Mouse (Mus musculus): ENCODE results near the gene Brd4. TPM values are rescaled to one million over a fixed set of nuclear protein-coding genes. Genes with fewer than 3 reads are reported as not detected.
"Not testable (repeated sequence)": the region's sequence is repeated elsewhere in the genome, so short reads cannot be mapped to it uniquely, and the experiment has no call there.

Brd4 gene
- polyA plus RNA-seq, 1 experiment from 2014 or later, result 84.6 TPM

GRCm38 (mm10) chr17:32233174-32233573 lies 51.3 kb downstream of the Brd4 start:
- H3K27me3 ChIP-seq (ENCODE audit: control insufficient read depth, insufficient read depth, low read depth, low read length), result no peaks in the 10 kb centered on the region
- no peak overlapping the region for H3K27ac ChIP-seq (ENCODE audit: low read length)
- no peak overlapping the region for H3K9ac ChIP-seq (ENCODE audit: low read depth, low read length)
- H3K36me3 ChIP-seq (ENCODE audit: control insufficient read depth, insufficient read depth, low read length), result peaks cover 6% of the 10 kb centered on the region; the same call in 1 of the 2 replicates
- H3K4me2 ChIP-seq (ENCODE audit: low read length), result no peak overlapping the region
- ATAC-seq, result no peak
- H3K4me1 ChIP-seq (ENCODE audit: control insufficient read depth, insufficient read depth, low read length), result peaks cover 14% of the 10 kb centered on the region
- H3K9me3 ChIP-seq (replicated peaks; ENCODE audit: control insufficient read depth, low read length, poor library complexity, severe bottlenecking), result no peaks in the 10 kb centered on the region
- H3K4me3 ChIP-seq (ENCODE audit: low read depth, low read length), result no peak overlapping the region

- Histone ChIP-seq H3K4me3 (ENCODE audit: low read depth, low read length) (no peak overlapping the region), H3K4me2 (ENCODE audit: low read length) (no peak overlapping the region), H3K36me3 (ENCODE audit: control insufficient read depth, insufficient read depth, low read length) (peaks cover 12% of the 10 kb centered on the region), H3K27ac (ENCODE audit: low read length) (no peak overlapping the region), H3K4me1 (ENCODE audit: control insufficient read depth, insufficient read depth, low read length) (peaks cover 3% of the 10 kb centered on the region; the same call in 1 of the 2 replicates), H3K9ac (ENCODE audit: low read depth, low read length) (no peak overlapping the region), H3K27me3 (ENCODE audit: control insufficient read depth, insufficient read depth, low read depth, low read length) (no peaks in the 10 kb centered on the region), H3K9me3 (replicated peaks; ENCODE audit: control insufficient read depth, low read length, poor library complexity, severe bottlenecking) (no peaks in the 10 kb centered on the region)
- WGBS, result 95% methylated on average over 4 of the region's 4 CpGs
- no peak for ATAC-seq
These were observed 55.3 kb downstream of the Brd4 start for GRCm38 (mm10) chr17:32229256-32229655.

GRCm38 (mm10) chr17:32220873-32221272 lies 63.6 kb downstream of the Brd4 start:
- no peak for ATAC-seq
- Histone ChIP-seq H3K27ac (ENCODE audit: low read length) (no peak overlapping the region), H3K9ac (ENCODE audit: low read depth, low read length) (no peak overlapping the region), H3K27me3 (ENCODE audit: control insufficient read depth, insufficient read depth, low read depth, low read length) (no peaks in the 10 kb centered on the region), H3K4me3 (ENCODE audit: low read depth, low read length) (no peak overlapping the region), H3K9me3 (replicated peaks; ENCODE audit: control insufficient read depth, low read length, poor library complexity, severe bottlenecking) (no peaks in the 10 kb centered on the region), H3K36me3 (ENCODE audit: control insufficient read depth, insufficient read depth, low read length) (peaks cover 32% of the 10 kb centered on the region), H3K4me2 (ENCODE audit: low read length) (no peak overlapping the region), H3K4me1 (ENCODE audit: control insufficient read depth, insufficient read depth, low read length) (no peaks in the 10 kb centered on the region)
- WGBS, result 71% methylated on average over 3 of the region's 3 CpGs

GRCm38 (mm10) chr17:32215587-32215986 lies 68.9 kb downstream of the Brd4 start:
- ATAC-seq; H3K4me2 ChIP-seq (ENCODE audit: low read length); H3K27ac ChIP-seq (ENCODE audit: low read length); H3K27me3 ChIP-seq (ENCODE audit: control insufficient read depth, insufficient read depth, low read depth, low read length); H3K9ac ChIP-seq (ENCODE audit: low read depth, low read length); H3K4me3 ChIP-seq (ENCODE audit: low read depth, low read length); H3K4me1 ChIP-seq (ENCODE audit: control insufficient read depth, insufficient read depth, low read length); H3K9me3 ChIP-seq (replicated peaks; ENCODE audit: control insufficient read depth, low read length, poor library complexity, severe bottlenecking): not testable (repeated sequence)
- H3K36me3 ChIP-seq (ENCODE audit: control insufficient read depth, insufficient read depth, low read length), result peaks cover 27% of the 10 kb centered on the region
- 71% methylated on average over 4 of the region's 4 CpGs for WGBS

GRCm38 (mm10) chr17:32211554-32211953 lies 73.0 kb downstream of the Brd4 start:
- H3K4me3 ChIP-seq (ENCODE audit: low read depth, low read length); H3K27ac ChIP-seq (ENCODE audit: low read length); H3K4me2 ChIP-seq (ENCODE audit: low read length); H3K9ac ChIP-seq (ENCODE audit: low read depth, low read length); H3K27me3 ChIP-seq (ENCODE audit: control insufficient read depth, insufficient read depth, low read depth, low read length); H3K4me1 ChIP-seq (ENCODE audit: control insufficient read depth, insufficient read depth, low read length); ATAC-seq; H3K9me3 ChIP-seq (replicated peaks; ENCODE audit: control insufficient read depth, low read length, poor library complexity, severe bottlenecking): not testable (repeated sequence)
- peaks cover 24% of the 10 kb centered on the region for H3K36me3 ChIP-seq (ENCODE audit: control insufficient read depth, insufficient read depth, low read length)
- 84% methylated on average over 6 of the region's 6 CpGs for WGBS

GRCm38 (mm10) chr17:32209752-32210151 lies 74.8 kb downstream of the Brd4 start:
- 39% methylated on average over 3 of the region's 3 CpGs for WGBS

GRCm38 (mm10) chr17:32209144-32209543 lies 75.4 kb downstream of the Brd4 start:
- H3K4me3 ChIP-seq (ENCODE audit: low read depth, low read length), result no peak overlapping the region
- 74% methylated on average over 6 of the region's 6 CpGs for WGBS
- no peak overlapping the region for H3K4me2 ChIP-seq (ENCODE audit: low read length)
- no peaks in the 10 kb centered on the region for H3K4me1 ChIP-seq (ENCODE audit: control insufficient read depth, insufficient read depth, low read length)
- no peak overlapping the region for H3K9ac ChIP-seq (ENCODE audit: low read depth, low read length)
- no peak for ATAC-seq
- H3K27me3 ChIP-seq (ENCODE audit: control insufficient read depth, insufficient read depth, low read depth, low read length), result no peaks in the 10 kb centered on the region
- H3K27ac ChIP-seq (ENCODE audit: low read length), result no peak overlapping the region
- no peaks in the 10 kb centered on the region for H3K9me3 ChIP-seq (replicated peaks; ENCODE audit: control insufficient read depth, low read length, poor library complexity, severe bottlenecking)
- H3K36me3 ChIP-seq (ENCODE audit: control insufficient read depth, insufficient read depth, low read length), result peaks cover 21% of the 10 kb centered on the region

More at GRCm38 (mm10) chr17:32209752-32210151, 74.8 kb downstream of the Brd4 start:
- no peak overlapping the region for H3K4me2 ChIP-seq (ENCODE audit: low read length)
- ATAC-seq, result no peak
- H3K36me3 ChIP-seq (ENCODE audit: control insufficient read depth, insufficient read depth, low read length), result peaks cover 26% of the 10 kb centered on the region
- no peaks in the 10 kb centered on the region for H3K9me3 ChIP-seq (replicated peaks; ENCODE audit: control insufficient read depth, low read length, poor library complexity, severe bottlenecking)
- no peaks in the 10 kb centered on the region for H3K27me3 ChIP-seq (ENCODE audit: control insufficient read depth, insufficient read depth, low read depth, low read length)
- H3K4me3 ChIP-seq (ENCODE audit: low read depth, low read length), result no peak overlapping the region
- H3K9ac ChIP-seq (ENCODE audit: low read depth, low read length), result no peak overlapping the region
- no peaks in the 10 kb centered on the region for H3K4me1 ChIP-seq (ENCODE audit: control insufficient read depth, insufficient read depth, low read length)
- no peak overlapping the region for H3K27ac ChIP-seq (ENCODE audit: low read length)

- H3K27me3 ChIP-seq (ENCODE audit: control insufficient read depth, insufficient read depth, low read depth, low read length), result no peaks in the 10 kb centered on the region
- H3K9ac ChIP-seq (ENCODE audit: low read depth, low read length), result no peak overlapping the region
- WGBS, result 79% methylated on average over 5 of the region's 5 CpGs
- no peak overlapping the region for H3K4me2 ChIP-seq (ENCODE audit: low read length)
- H3K27ac ChIP-seq (ENCODE audit: low read length), result no peak overlapping the region
- H3K4me3 ChIP-seq (ENCODE audit: low read depth, low read length), result no peak overlapping the region
- peaks cover 11% of the 10 kb centered on the region for H3K36me3 ChIP-seq (ENCODE audit: control insufficient read depth, insufficient read depth, low read length)
- H3K9me3 ChIP-seq (replicated peaks; ENCODE audit: control insufficient read depth, low read length, poor library complexity, severe bottlenecking), result no peaks in the 10 kb centered on the region
- no peak for ATAC-seq
- H3K4me1 ChIP-seq (ENCODE audit: control insufficient read depth, insufficient read depth, low read length), result no peaks in the 10 kb centered on the region
These were observed 76.8 kb downstream of the Brd4 start for GRCm38 (mm10) chr17:32207586-32208245.

- Histone ChIP-seq H3K4me3 (ENCODE audit: low read depth, low read length) (no peak overlapping the region), H3K27me3 (ENCODE audit: control insufficient read depth, insufficient read depth, low read depth, low read length) (no peaks in the 10 kb centered on the region), H3K9me3 (replicated peaks; ENCODE audit: control insufficient read depth, low read length, poor library complexity, severe bottlenecking) (no peaks in the 10 kb centered on the region), H3K27ac (ENCODE audit: low read length) (no peak overlapping the region), H3K36me3 (ENCODE audit: control insufficient read depth, insufficient read depth, low read length) (peaks cover 12% of the 10 kb centered on the region), H3K9ac (ENCODE audit: low read depth, low read length) (no peak overlapping the region), H3K4me2 (ENCODE audit: low read length) (no peak overlapping the region), H3K4me1 (ENCODE audit: control insufficient read depth, insufficient read depth, low read length) (no peaks in the 10 kb centered on the region)
- WGBS, result 85% methylated on average over 3 of the region's 3 CpGs
- no peak for ATAC-seq
These were observed 79.2 kb downstream of the Brd4 start for GRCm38 (mm10) chr17:32205345-32205744.
